16 mouse cellular contexts compared by ENCODE assay signal in genomic region chr1:20310925-20311324, GRCm38 (mm10).
DNase-seq lines count a peak whose midpoint lies in the region; ATAC-seq and TF ChIP-seq lines count a peak whose summit lies in the region.
"Had no signal": no experiment of that assay in that cellular context is flagged by ENCODE, and none has a peak within 500 bp of the region (broad histone marks: within the 10 kb centered on the region; RNA-seq: fewer than 3 reads in every experiment).

No protein-coding gene starts in this region.

- no peak for TF ChIP-seq CTCF in kidney, postnatal 0 days (IDR thresholded peaks at IDR 0.05; ENCODE audit: low read depth)

- no peak overlapping the region for H3K9ac ChIP-seq in forebrain, embryonic 15.5 days (replicated peaks)
- H3K9ac ChIP-seq in kidney, postnatal 0 days (ENCODE audit: low read depth, low read length) = no peak overlapping the region
- no peak overlapping the region for H3K9ac ChIP-seq in kidney, embryonic 14.5 days (ENCODE audit: low read depth, low read length)
- H3K9ac ChIP-seq: embryonic facial prominence, embryonic 12.5 days; limb, embryonic 15.5 days; liver, embryonic 15.5 days; lung, embryonic 15.5 days; neural tube, embryonic 12.5 days had no signal

- H3K4me2 ChIP-seq in forebrain, embryonic 15.5 days (replicated peaks) = no peak overlapping the region
- H3K4me2 ChIP-seq in kidney, postnatal 0 days (ENCODE audit: low read length) = no peak overlapping the region
- H3K4me2 ChIP-seq in kidney, embryonic 14.5 days (replicated peaks; ENCODE audit: low read depth, low read length) = no peak overlapping the region
- H3K4me2 ChIP-seq: embryonic facial prominence, embryonic 12.5 days; heart, embryonic 11.5 days; limb, embryonic 15.5 days; liver, embryonic 15.5 days; lung, embryonic 15.5 days; neural tube, embryonic 12.5 days had no signal

- no peaks in the 10 kb centered on the region for H3K36me3 ChIP-seq in forebrain, embryonic 15.5 days
- no peaks in the 10 kb centered on the region for H3K36me3 ChIP-seq in forebrain, embryonic 10.5 days (replicated peaks)
- H3K36me3 ChIP-seq in kidney, postnatal 0 days (ENCODE audit: insufficient read depth, low read length) = no peaks in the 10 kb centered on the region
- H3K36me3 ChIP-seq in kidney, embryonic 14.5 days (ENCODE audit: control insufficient read depth, insufficient read depth, low read length) = no peaks in the 10 kb centered on the region
- H3K36me3 ChIP-seq: embryonic facial prominence, embryonic 12.5 days; limb, embryonic 15.5 days; liver, embryonic 15.5 days; lung, embryonic 15.5 days; neural tube, embryonic 12.5 days had no signal

- peak; percentile 26; the same call in 1 of the 2 replicates for ATAC-seq in forebrain, embryonic 15.5 days (replicated peaks)
- 0 out of 2 replicates have a peak, but pooled peaks have one; percentile 21 for ATAC-seq in kidney, postnatal 0 days (replicated peaks; ENCODE audit: low FRiP score, low read depth)
- ATAC-seq in kidney, embryonic 14.5 days (ENCODE audit: low FRiP score, low TSS enrichment) = no peak; the same call in 1 of the 2 replicates

- no peaks in the 10 kb centered on the region for H3K27me3 ChIP-seq in forebrain, embryonic 15.5 days
- H3K27me3 ChIP-seq in forebrain, embryonic 10.5 days (ENCODE audit: poor library complexity, severe bottlenecking) = peaks cover 18% of the 10 kb centered on the region
- no peaks in the 10 kb centered on the region for H3K27me3 ChIP-seq in kidney, postnatal 0 days (ENCODE audit: insufficient read depth, low read length)
- no peaks in the 10 kb centered on the region for H3K27me3 ChIP-seq in kidney, embryonic 14.5 days (ENCODE audit: control insufficient read depth, insufficient read depth, low read length)
- H3K27me3 ChIP-seq: embryonic facial prominence, embryonic 12.5 days; limb, embryonic 15.5 days; liver, embryonic 15.5 days; lung, embryonic 15.5 days; megakaryocyte, embryonic 14.5 days; neural tube, embryonic 12.5 days had no signal

- no peaks in the 10 kb centered on the region for H3K4me1 ChIP-seq in forebrain, embryonic 15.5 days
- H3K4me1 ChIP-seq in forebrain, embryonic 10.5 days = no peaks in the 10 kb centered on the region
- H3K4me1 ChIP-seq in kidney, postnatal 0 days (replicated peaks; ENCODE audit: insufficient read depth, low read length) = no peaks in the 10 kb centered on the region
- H3K4me1 ChIP-seq in kidney, embryonic 14.5 days (ENCODE audit: control insufficient read depth, insufficient read depth, low read length) = no peaks in the 10 kb centered on the region
- H3K4me1 ChIP-seq: embryonic facial prominence, embryonic 12.5 days; limb, embryonic 15.5 days; liver, embryonic 15.5 days; lung, embryonic 15.5 days; megakaryocyte, embryonic 14.5 days; neural tube, embryonic 12.5 days had no signal

- no peak overlapping the region for H3K4me3 ChIP-seq in forebrain, embryonic 15.5 days
- no peak overlapping the region for H3K4me3 ChIP-seq in forebrain, embryonic 10.5 days
- H3K4me3 ChIP-seq in kidney, postnatal 0 days (replicated peaks; ENCODE audit: low read depth, low read length) = no peak overlapping the region
- no peak overlapping the region for H3K4me3 ChIP-seq in kidney, embryonic 14.5 days (ENCODE audit: low read length)
- H3K4me3 ChIP-seq: embryonic facial prominence, embryonic 12.5 days; erythroblast, embryonic 14.5 days; limb, embryonic 15.5 days; liver, embryonic 15.5 days; lung, embryonic 15.5 days; megakaryocyte, embryonic 14.5 days; neural tube, embryonic 12.5 days had no signal

- no peak for DNase-seq in forebrain, embryonic 10.5 days (ENCODE audit: extremely low spot score, low spot score)
- no peak for DNase-seq in kidney, postnatal 0 days (ENCODE audit: low spot score)
- DNase-seq in 3134 (ENCODE audit: extremely low read depth, insufficient read length, low spot score) = peak; percentile 1
- DNase-seq in Muller cell, postnatal 12 days (ENCODE audit: inconsistent ontology term) = peak; percentile 22
- no peak for DNase-seq in heart, adult 11 months
- DNase-seq: spleen, adult 18-20 months had no signal

- WGBS in forebrain, embryonic 15.5 days = 71% methylated on average over 6 of the region's 6 CpGs
- 68% methylated on average over 6 of the region's 6 CpGs for WGBS in forebrain, embryonic 10.5 days
- 64% methylated on average over 6 of the region's 6 CpGs for WGBS in kidney, postnatal 0 days
- WGBS in kidney, embryonic 14.5 days = 67% methylated on average over 6 of the region's 6 CpGs

- no peak overlapping the region for H3K27ac ChIP-seq in forebrain, embryonic 15.5 days (replicated peaks)
- H3K27ac ChIP-seq in forebrain, embryonic 10.5 days = no peak overlapping the region
- H3K27ac ChIP-seq in kidney, postnatal 0 days = no peak overlapping the region
- H3K27ac ChIP-seq in kidney, embryonic 14.5 days (ENCODE audit: low read depth, low read length) = no peak overlapping the region
- H3K27ac ChIP-seq: embryonic facial prominence, embryonic 12.5 days; limb, embryonic 15.5 days; liver, embryonic 15.5 days; lung, embryonic 15.5 days; neural tube, embryonic 12.5 days had no signal

- H3K9me3 ChIP-seq in forebrain, embryonic 15.5 days = no peaks in the 10 kb centered on the region
- no peaks in the 10 kb centered on the region for H3K9me3 ChIP-seq in forebrain, embryonic 10.5 days
- no peaks in the 10 kb centered on the region for H3K9me3 ChIP-seq in kidney, postnatal 0 days (replicated peaks; ENCODE audit: low read length)
- H3K9me3 ChIP-seq in kidney, embryonic 14.5 days (ENCODE audit: control insufficient read depth, low read length) = no peaks in the 10 kb centered on the region
- H3K9me3 ChIP-seq: embryonic facial prominence, embryonic 12.5 days; limb, embryonic 15.5 days; liver, embryonic 15.5 days; lung, embryonic 15.5 days; megakaryocyte, embryonic 14.5 days; neural tube, embryonic 12.5 days had no signal

Comparison
In these comparisons a context has a peak if more than half of its experiments do, and no peak if none do; other contexts are left out.
1. DNase-seq: peak in 3134 (single experiment) and Muller cell, postnatal 12 days (single experiment); none in forebrain, embryonic 10.5 days (single experiment), kidney, postnatal 0 days (single experiment) and heart, adult 11 months (single experiment).